Mouse (Mus musculus): ENCODE data around the gene Foxn3. TPM values are rescaled to one million over a fixed set of nuclear protein-coding genes. Genes with fewer than 3 reads are reported as not detected.

Gene Foxn3
- total RNA-seq, 2 experiments from 2014 or later, result 58.2 to 106 TPM

- ATAC-seq (replicated peaks; ENCODE audit: low FRiP score, poor library complexity, severe bottlenecking), result no peak
Observed at GRCm38 (mm10) chr12:99172170-99172569, 391.2 kb downstream of the Foxn3 start.

GRCm38 (mm10) chr12:99169925-99170324, 393.5 kb downstream of the Foxn3 start:
- no peak for ATAC-seq (replicated peaks; ENCODE audit: low FRiP score, poor library complexity, severe bottlenecking)

GRCm38 (mm10) chr12:99166091-99166490, 397.3 kb downstream of the Foxn3 start:
- no peak for ATAC-seq (replicated peaks; ENCODE audit: low FRiP score, poor library complexity, severe bottlenecking)

GRCm38 (mm10) chr12:99163342-99163682, 400.1 kb downstream of the Foxn3 start:
- ATAC-seq (replicated peaks; ENCODE audit: low FRiP score, poor library complexity, severe bottlenecking), result no peak

- no peak for ATAC-seq (replicated peaks; ENCODE audit: low FRiP score, poor library complexity, severe bottlenecking)
Observed at GRCm38 (mm10) chr12:99162639-99163341, 400.6 kb downstream of the Foxn3 start.

- ATAC-seq (replicated peaks; ENCODE audit: low FRiP score, poor library complexity, severe bottlenecking), result no peak
Observed at GRCm38 (mm10) chr12:99162188-99162587, 401.2 kb downstream of the Foxn3 start.

- no peak for ATAC-seq (replicated peaks; ENCODE audit: low FRiP score, poor library complexity, severe bottlenecking)
Observed at GRCm38 (mm10) chr12:99160061-99160460, 403.3 kb downstream of the Foxn3 start.

- no peak for ATAC-seq (replicated peaks; ENCODE audit: low FRiP score, poor library complexity, severe bottlenecking)
Observed at GRCm38 (mm10) chr12:99155904-99156303, 407.5 kb downstream of the Foxn3 start.

GRCm38 (mm10) chr12:99154230-99154629, 409.2 kb downstream of the Foxn3 start:
- no peak for ATAC-seq (replicated peaks; ENCODE audit: low FRiP score, poor library complexity, severe bottlenecking)

GRCm38 (mm10) chr12:99153664-99154063, 409.7 kb downstream of the Foxn3 start:
- no peak for ATAC-seq (replicated peaks; ENCODE audit: low FRiP score, poor library complexity, severe bottlenecking)

GRCm38 (mm10) chr12:99150126-99150525, 413.3 kb downstream of the Foxn3 start:
- ATAC-seq (replicated peaks; ENCODE audit: low FRiP score, poor library complexity, severe bottlenecking), result no peak

GRCm38 (mm10) chr12:99149193-99149592, 414.2 kb downstream of the Foxn3 start:
- no peak for ATAC-seq (replicated peaks; ENCODE audit: low FRiP score, poor library complexity, severe bottlenecking)
